Mouse (Mus musculus) layer of hippocampus, adult 2 months (tissue): ENCODE results near the gene Pigu. TPM values are rescaled to one million over a fixed set of nuclear protein-coding genes. Genes with fewer than 3 reads are reported as not detected.

Experiments used
- DNase-seq, 2 experiments: peaks; one replicate each; pipeline ENCODE4 v3.0.0; 2022; ENCODE audit warnings: low spot score in 2 of 2
- H3K27ac ChIP-seq: fragments of 200-600 bp; 2 replicates; pipeline ENCODE4 v1.8.1; 2022
- H3K4me3 ChIP-seq: fragments of 200-600 bp; 2 replicates; pipeline ENCODE4 v1.8.1; 2022; ENCODE audit warnings: mild to moderate bottlenecking
- CTCF ChIP-seq: fragments of 200-600 bp; conservative IDR thresholded peaks from 2 replicates; pipeline ENCODE4 v1.8.1; 2022; ENCODE audit warnings: antibody characterized with exemption, mild to moderate bottlenecking, moderate library complexity
- long read RNA-seq, 2 experiments: library from polyadenylated mRNA; stranded (forward); transcript quantifications; one replicate each; pipeline ENCODE4 v2.0.0; 2021; ENCODE audit warnings: borderline mapping rate in 2 of 2
- total RNA-seq, 2 experiments: library from RNA; stranded (reverse); gene quantifications; 2 replicates each; pipeline ENCODE4 v1.2.3; 2021

The Pigu gene
- total RNA-seq: 10 to 100 TPM; 26.3 to 26.6 TPM
- long read RNA-seq, experiment 1, transcript Pigu-201 (12 exons, 1,636 nt): major isoform, 7 of 10 reads
- long read RNA-seq, experiment 1, partial matches to known transcripts: 2 of 10 reads
- long read RNA-seq, experiment 1, other reads (novel, unspliced or antisense): 1 of 10 reads
- long read RNA-seq, experiment 2, transcript Pigu-201 (12 exons, 1,636 nt): major isoform, 13 of 17 reads
- long read RNA-seq, experiment 2, partial matches to known transcripts: 3 of 17 reads
- long read RNA-seq, experiment 2, other reads (novel, unspliced or antisense): 1 of 17 reads

- TF ChIP-seq CTCF: no peak; the same call in 1 of the 2 replicates
- H3K27ac ChIP-seq: peak within 1 kb of the TSS; percentile 79
- H3K4me3 ChIP-seq: peak within 1 kb of the TSS; percentile 96
- DNase-seq: peak; percentile 91 to 97
Observed at GRCm38 (mm10) chr2:155356971-155357591, at the start of gene Pigu. TSS of gene Pigu (minus strand) at chr2:155357430.

GRCm38 (mm10) chr2:155404635-155405034, 47.4 kb upstream of the Pigu start:
- Histone ChIP-seq H3K27ac (no peak overlapping the region), H3K4me3 (no peak overlapping the region)
- no peak for TF ChIP-seq CTCF
- DNase-seq: no peak

GRCm38 (mm10) chr2:155401926-155402325, 44.7 kb upstream of the Pigu start:
- no peak for TF ChIP-seq CTCF
- DNase-seq: no peak
- Histone ChIP-seq H3K4me3 (no peak overlapping the region), H3K27ac (no peak overlapping the region)

- DNase-seq: no peak
- peak; percentile 26; the same call in 1 of the 2 replicates for TF ChIP-seq CTCF
- no peak overlapping the region for H3K4me3 ChIP-seq
- no peak overlapping the region for H3K27ac ChIP-seq
Observed at GRCm38 (mm10) chr2:155400276-155400675, 43.0 kb upstream of the Pigu start.

GRCm38 (mm10) chr2:155394586-155394985, 37.4 kb upstream of the Pigu start:
- Histone ChIP-seq H3K4me3 (no peak overlapping the region), H3K27ac (no peak overlapping the region)
- no peak for TF ChIP-seq CTCF
- no peak for DNase-seq

- no peak overlapping the region for H3K4me3 ChIP-seq
- TF ChIP-seq CTCF: no peak
- 0 out of 2 replicates have a peak overlapping the region, but pooled peaks have one; percentile 18 for H3K27ac ChIP-seq
- DNase-seq: no peak
Observed at GRCm38 (mm10) chr2:155388573-155388972, 31.3 kb upstream of the Pigu start.

GRCm38 (mm10) chr2:155387052-155387451, 29.8 kb upstream of the Pigu start:
- H3K27ac ChIP-seq: peak overlapping the region; percentile 55; the same call in 1 of the 2 replicates
- no peak overlapping the region for H3K4me3 ChIP-seq
- no peak; the same call in 1 of the 2 replicates for TF ChIP-seq CTCF
- DNase-seq: no peak

GRCm38 (mm10) chr2:155386534-155386899, 29.3 kb upstream of the Pigu start:
- DNase-seq: peak in 1 of 2 experiments; percentile 26
- no peak overlapping the region for H3K4me3 ChIP-seq
- H3K27ac ChIP-seq: peak overlapping the region; percentile 55
- TF ChIP-seq CTCF: no peak

GRCm38 (mm10) chr2:155385731-155386533, 28.7 kb upstream of the Pigu start:
- Histone ChIP-seq H3K27ac (peak overlapping the region; percentile 55), H3K4me3 (no peak overlapping the region)
- TF ChIP-seq CTCF: no peak
- no peak for DNase-seq

- peak; percentile 91 for TF ChIP-seq CTCF
- peak; percentile 82 to 83 for DNase-seq
- no peak overlapping the region for H3K27ac ChIP-seq
- no peak overlapping the region for H3K4me3 ChIP-seq
Observed at GRCm38 (mm10) chr2:155385090-155385489, 27.9 kb upstream of the Pigu start.

GRCm38 (mm10) chr2:155382791-155383438, 25.7 kb upstream of the Pigu start:
- peak overlapping the region; percentile 100 for H3K4me3 ChIP-seq
- DNase-seq: peak in 1 of 2 experiments; percentile 27
- TF ChIP-seq CTCF: peak; percentile 57

GRCm38 (mm10) chr2:155382332-155382700, 25.1 kb upstream of the Pigu start:
- no peak for TF ChIP-seq CTCF
- DNase-seq: no peak
- Histone ChIP-seq H3K4me3 (peak overlapping the region; percentile 100), H3K27ac (peak overlapping the region; percentile 100)

More at GRCm38 (mm10) chr2:155382791-155383438, 25.7 kb upstream of the Pigu start:
- H3K27ac ChIP-seq: peak overlapping the region; percentile 100
